Mouse (Mus musculus) kidney, postnatal 4 days (tissue): ENCODE results near the gene Cldn10.

Source experiments
- DNase-seq, 2 experiments: peaks; one replicate each; pipeline ENCODE4 v3.0.0; 2021; ENCODE audit warnings: mixed read lengths in 2 of 2

Gene Cldn10

GRCm38 (mm10) chr14:118868102-118868724, 80.5 kb downstream of the Cldn10 start:
- DNase-seq: no peak

- no peak for DNase-seq
Observed at GRCm38 (mm10) chr14:118869712-118870111, 82.0 kb downstream of the Cldn10 start.

GRCm38 (mm10) chr14:118874126-118874525, 86.4 kb downstream of the Cldn10 start:
- no peak for DNase-seq

GRCm38 (mm10) chr14:118874786-118875415, 87.2 kb downstream of the Cldn10 start:
- peak; percentile 20 to 44 for DNase-seq

- DNase-seq: no peak
Observed at GRCm38 (mm10) chr14:118878346-118878910, 90.7 kb downstream of the Cldn10 start.

- DNase-seq: no peak
Observed at GRCm38 (mm10) chr14:118880696-118881095, 93.0 kb downstream of the Cldn10 start.

- DNase-seq: peak; percentile 27 to 38
Observed at GRCm38 (mm10) chr14:118883344-118884249, 95.9 kb downstream of the Cldn10 start.

- DNase-seq: no peak
Observed at GRCm38 (mm10) chr14:118884250-118884556, 96.5 kb downstream of the Cldn10 start.

- no peak for DNase-seq
Observed at GRCm38 (mm10) chr14:118890101-118890500, 102.4 kb downstream of the Cldn10 start.

- no peak for DNase-seq
Observed at GRCm38 (mm10) chr14:118895228-118895627, 107.5 kb downstream of the Cldn10 start.

GRCm38 (mm10) chr14:118895655-118896054, 107.9 kb downstream of the Cldn10 start:
- DNase-seq: peak; percentile 24 to 47

- no peak for DNase-seq
Observed at GRCm38 (mm10) chr14:118899940-118900339, 112.2 kb downstream of the Cldn10 start.

GRCm38 (mm10) chr14:118900911-118901310, 113.2 kb downstream of the Cldn10 start:
- DNase-seq: no peak

- no peak for DNase-seq
Observed at GRCm38 (mm10) chr14:118903397-118903796, 115.7 kb downstream of the Cldn10 start.

- DNase-seq: no peak
Observed at GRCm38 (mm10) chr14:118903867-118904562, 116.3 kb downstream of the Cldn10 start.

- DNase-seq: no peak
Observed at GRCm38 (mm10) chr14:118907592-118907991, 119.9 kb downstream of the Cldn10 start.

GRCm38 (mm10) chr14:118909872-118910271, 122.2 kb downstream of the Cldn10 start:
- peak; percentile 39 to 54 for DNase-seq

GRCm38 (mm10) chr14:118910332-118911222, 122.9 kb downstream of the Cldn10 start:
- peak; percentile 84 to 87 for DNase-seq

GRCm38 (mm10) chr14:118911521-118911920, 123.8 kb downstream of the Cldn10 start:
- DNase-seq: no peak

- DNase-seq: no peak
Observed at GRCm38 (mm10) chr14:118913651-118914050, 125.9 kb downstream of the Cldn10 start.

- peak in 1 of 2 experiments; percentile 17 for DNase-seq
Observed at GRCm38 (mm10) chr14:118919025-118919424, 131.3 kb downstream of the Cldn10 start.

GRCm38 (mm10) chr14:118920654-118921053, 132.9 kb downstream of the Cldn10 start:
- DNase-seq: no peak
